ENCODE assay signal across 10 mouse cellular contexts in the genomic region with DNA sequence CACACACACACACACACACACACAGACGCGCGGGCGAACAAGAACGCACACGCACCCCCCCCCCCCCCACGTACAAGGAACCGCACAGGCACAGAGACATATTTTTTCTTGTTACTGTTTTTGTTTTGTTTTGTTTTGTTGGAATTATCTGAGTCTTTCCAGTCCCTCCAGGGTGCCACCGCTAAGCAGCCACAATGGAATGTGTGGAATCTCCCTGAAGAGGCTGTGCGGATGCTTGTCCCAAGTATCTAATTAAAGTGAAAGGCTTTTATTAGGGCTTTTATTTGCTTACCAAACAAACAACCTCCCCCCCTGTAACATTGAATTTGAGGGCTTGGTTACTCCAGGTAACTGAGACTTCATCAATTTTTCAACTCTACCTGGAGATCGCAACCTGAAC.
A peak's percentile ranks its signal among the peaks of the same experiment; 100 is the strongest.
DNase-seq lines count a peak whose midpoint lies in the region; ATAC-seq and TF ChIP-seq lines count a peak whose summit lies in the region.
"Had no signal": no experiment of that assay in that cellular context is flagged by ENCODE, and none has a peak within 500 bp of the region (broad histone marks: within the 10 kb centered on the region; RNA-seq: fewer than 3 reads in every experiment).

No protein-coding gene starts in this region.

- H3K27me3 ChIP-seq in kidney, postnatal 0 days (ENCODE audit: insufficient read depth, low read length), result no peaks in the 10 kb centered on the region
- H3K27me3 ChIP-seq in kidney, embryonic 14.5 days (ENCODE audit: control insufficient read depth, insufficient read depth, low read length), result no peaks in the 10 kb centered on the region
- peaks cover 56% of the 10 kb centered on the region for H3K27me3 ChIP-seq in forebrain, embryonic 10.5 days (ENCODE audit: poor library complexity, severe bottlenecking)
- no peaks in the 10 kb centered on the region for H3K27me3 ChIP-seq in midbrain, embryonic 12.5 days

- no peak for TF ChIP-seq POLR2A in brain, embryonic 14.5 days (IDR thresholded peaks at IDR 0.05; ENCODE audit: borderline replicate concordance, extremely low read depth, insufficient read depth, insufficient read length, poor library complexity, severe bottlenecking)

- H3K9me3 ChIP-seq in kidney, postnatal 0 days (replicated peaks; ENCODE audit: low read length), result no peaks in the 10 kb centered on the region
- H3K9me3 ChIP-seq in kidney, embryonic 14.5 days (ENCODE audit: control insufficient read depth, low read length), result no peaks in the 10 kb centered on the region
- no peaks in the 10 kb centered on the region for H3K9me3 ChIP-seq in forebrain, embryonic 10.5 days
- H3K9me3 ChIP-seq in midbrain, embryonic 12.5 days, result no peaks in the 10 kb centered on the region

- no peaks in the 10 kb centered on the region for H3K36me3 ChIP-seq in kidney, postnatal 0 days (ENCODE audit: insufficient read depth, low read length)
- H3K36me3 ChIP-seq in kidney, embryonic 14.5 days (ENCODE audit: control insufficient read depth, insufficient read depth, low read length), result no peaks in the 10 kb centered on the region
- no peaks in the 10 kb centered on the region for H3K36me3 ChIP-seq in forebrain, embryonic 10.5 days (replicated peaks)
- no peaks in the 10 kb centered on the region for H3K36me3 ChIP-seq in midbrain, embryonic 12.5 days

- H3K4me3 ChIP-seq in kidney, postnatal 0 days (replicated peaks; ENCODE audit: low read depth, low read length), result no peak overlapping the region
- no peak overlapping the region for H3K4me3 ChIP-seq in kidney, embryonic 14.5 days (ENCODE audit: low read length)
- H3K4me3 ChIP-seq in forebrain, embryonic 10.5 days, result peak overlapping the region; percentile 22; the same call in 1 of the 2 replicates
- H3K4me3 ChIP-seq in midbrain, embryonic 12.5 days, result no peak overlapping the region
- H3K4me3 ChIP-seq in layer of hippocampus, adult 2 months, result no peak overlapping the region

- no peak overlapping the region for H3K27ac ChIP-seq in kidney, postnatal 0 days
- no peak overlapping the region for H3K27ac ChIP-seq in kidney, embryonic 14.5 days (ENCODE audit: low read depth, low read length)
- no peak overlapping the region for H3K27ac ChIP-seq in forebrain, embryonic 10.5 days
- no peak overlapping the region for H3K27ac ChIP-seq in midbrain, embryonic 12.5 days (replicated peaks)
- H3K27ac ChIP-seq in layer of hippocampus, adult 2 months, result no peak overlapping the region

- H3K4me2 ChIP-seq in kidney, postnatal 0 days (ENCODE audit: low read length), result no peak overlapping the region; the same call in 1 of the 2 replicates
- no peak overlapping the region; the same call in 1 of the 2 replicates for H3K4me2 ChIP-seq in kidney, embryonic 14.5 days (replicated peaks; ENCODE audit: low read depth, low read length)
- peak overlapping the region; percentile 28 for H3K4me2 ChIP-seq in midbrain, embryonic 12.5 days (replicated peaks)

- WGBS in kidney, postnatal 0 days, result 22% methylated on average over 11 of the region's 11 CpGs
- 21% methylated on average over 11 of the region's 11 CpGs for WGBS in kidney, embryonic 14.5 days
- WGBS in forebrain, embryonic 10.5 days, result 9% methylated on average over 5 of the region's 11 CpGs
- WGBS in midbrain, embryonic 12.5 days, result 12% methylated on average over 5 of the region's 11 CpGs

- no peak overlapping the region for H3K9ac ChIP-seq in kidney, postnatal 0 days (ENCODE audit: low read depth, low read length)
- no peak overlapping the region for H3K9ac ChIP-seq in kidney, embryonic 14.5 days (ENCODE audit: low read depth, low read length)
- H3K9ac ChIP-seq in midbrain, embryonic 12.5 days (replicated peaks), result no peak overlapping the region

- H3K4me1 ChIP-seq in kidney, postnatal 0 days (replicated peaks; ENCODE audit: insufficient read depth, low read length), result 0 out of 2 replicates have a peak, but pooled peaks cover 4% of the 10 kb centered on the region
- H3K4me1 ChIP-seq in kidney, embryonic 14.5 days (ENCODE audit: control insufficient read depth, insufficient read depth, low read length), result no peaks in the 10 kb centered on the region
- peaks cover 18% of the 10 kb centered on the region for H3K4me1 ChIP-seq in forebrain, embryonic 10.5 days
- H3K4me1 ChIP-seq in midbrain, embryonic 12.5 days, result peaks cover 8% of the 10 kb centered on the region; the same call in 1 of the 2 replicates

- ATAC-seq in kidney, postnatal 0 days (replicated peaks; ENCODE audit: low FRiP score, low read depth), result no peak
- no peak for ATAC-seq in kidney, embryonic 14.5 days (ENCODE audit: low FRiP score, low TSS enrichment)
- ATAC-seq in midbrain, embryonic 12.5 days (ENCODE audit: low FRiP score, low read depth), result no peak
- ATAC-seq: lung, postnatal 0 days had no signal

- TF ChIP-seq CTCF in kidney, postnatal 0 days (IDR thresholded peaks at IDR 0.05; ENCODE audit: low read depth), result no peak
- no peak for TF ChIP-seq CTCF in brain, embryonic 14.5 days (IDR thresholded peaks at IDR 0.05; ENCODE audit: borderline replicate concordance, extremely low read depth, insufficient read depth, insufficient read length)
- no peak for TF ChIP-seq CTCF in layer of hippocampus, adult 2 months (conservative IDR thresholded peaks at IDR 0.05)

- peak; percentile 59 for DNase-seq in kidney, postnatal 0 days (ENCODE audit: low spot score)
- peak; percentile 55 for DNase-seq in brain, embryonic 14.5 days (ENCODE audit: low read depth)
- peak; percentile 15 for DNase-seq in forebrain, embryonic 10.5 days (ENCODE audit: extremely low spot score, low spot score)
- no peak for DNase-seq in left cerebral cortex, adult 11 months (ENCODE audit: low spot score)
- DNase-seq in layer of hippocampus, adult 2 months (ENCODE audit: low spot score in 2 of 2), result no peak
- no peak for DNase-seq in adipocyte (ENCODE audit: low spot score)
- DNase-seq: adrenal gland, postnatal 36 days had no signal

Comparison
In these comparisons a context has a peak if more than half of its experiments do, and no peak if none do; other contexts are left out.
1. DNase-seq: peak in kidney, postnatal 0 days (single experiment), brain, embryonic 14.5 days (single experiment) and forebrain, embryonic 10.5 days (single experiment); none in left cerebral cortex, adult 11 months (single experiment), layer of hippocampus, adult 2 months (0 of 2) and adipocyte (single experiment).